Mouse (Mus musculus) urinary bladder, postnatal 4 days (tissue): ENCODE results near the gene Slit3.
A peak's percentile ranks its signal among the peaks of the same experiment; 100 is the strongest.

Experiments
- DNase-seq, 2 experiments: peaks; one replicate each; pipeline ENCODE4 v3.0.0; 2021 to 2022; ENCODE audit warnings: low spot score in 2 of 2

Slit3 gene

GRCm38 (mm10) chr11:35679976-35680375 lies 559.0 kb downstream of the Slit3 start:
- DNase-seq: no peak

DNA sequence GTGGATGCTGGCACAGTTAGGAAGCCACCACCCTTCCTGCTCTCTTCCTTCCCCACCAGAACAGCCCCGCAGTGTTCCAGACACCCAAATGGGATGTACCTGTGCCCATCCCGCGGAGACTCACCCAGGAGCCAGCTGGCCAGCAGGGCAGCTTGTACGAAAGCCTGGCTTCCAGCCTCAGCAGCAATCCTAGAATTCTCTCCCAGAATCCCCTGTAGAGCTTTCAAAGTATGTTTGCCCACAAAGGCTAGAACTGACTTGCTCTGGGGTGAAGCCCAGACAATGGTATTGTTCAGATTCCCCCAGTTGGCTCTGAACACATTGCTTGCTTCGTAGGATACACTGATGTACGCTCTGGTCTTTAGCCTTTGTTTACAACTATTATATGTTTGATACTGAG lies 566.3 kb downstream of the Slit3 start:
- no peak for DNase-seq

- DNase-seq: no peak
Measured at GRCm38 (mm10) chr11:35690515-35691281, 569.7 kb downstream of the Slit3 start.

- DNase-seq: peak; percentile 51 to 73
Measured at GRCm38 (mm10) chr11:35693136-35693535, 572.1 kb downstream of the Slit3 start.

DNA sequence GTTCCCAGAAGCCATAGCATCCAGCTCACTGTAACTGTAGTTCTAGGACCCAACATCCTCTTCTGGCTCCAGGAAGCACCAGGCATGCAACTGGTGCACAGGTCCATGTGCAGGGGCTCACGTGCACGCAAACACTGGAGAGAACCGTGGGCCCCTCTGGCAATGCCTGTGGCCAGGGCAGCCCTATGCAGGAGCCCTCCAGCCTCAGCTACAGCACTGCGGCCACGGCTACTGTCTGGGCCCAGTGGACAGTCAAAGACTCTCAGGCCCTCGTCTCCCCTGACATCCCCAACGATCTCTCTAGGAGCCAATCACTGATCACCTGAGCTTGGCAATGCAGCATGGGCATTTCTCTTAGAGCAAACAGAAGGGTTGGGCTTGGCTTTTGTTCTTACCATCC lies 572.6 kb downstream of the Slit3 start:
- DNase-seq: no peak

DNA sequence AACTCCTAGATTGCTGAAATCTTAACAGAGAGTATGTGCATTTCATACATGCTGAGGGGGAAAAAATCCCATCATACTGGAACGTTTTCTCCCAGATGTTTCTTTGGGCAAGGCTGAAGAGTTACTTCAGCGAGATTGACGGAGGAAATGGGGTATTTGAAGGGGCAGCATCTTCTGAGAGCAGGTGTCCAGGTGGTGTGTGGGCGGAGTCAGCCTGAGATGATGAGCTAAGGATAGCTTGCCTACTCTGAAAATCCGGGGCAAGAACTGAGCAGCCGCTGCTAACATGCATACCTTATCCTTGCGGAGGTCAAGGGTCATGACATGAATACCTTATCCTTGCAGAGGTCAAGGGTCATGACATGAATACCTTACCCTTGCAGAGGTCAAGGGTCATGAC lies 576.5 kb downstream of the Slit3 start:
- no peak for DNase-seq

DNA sequence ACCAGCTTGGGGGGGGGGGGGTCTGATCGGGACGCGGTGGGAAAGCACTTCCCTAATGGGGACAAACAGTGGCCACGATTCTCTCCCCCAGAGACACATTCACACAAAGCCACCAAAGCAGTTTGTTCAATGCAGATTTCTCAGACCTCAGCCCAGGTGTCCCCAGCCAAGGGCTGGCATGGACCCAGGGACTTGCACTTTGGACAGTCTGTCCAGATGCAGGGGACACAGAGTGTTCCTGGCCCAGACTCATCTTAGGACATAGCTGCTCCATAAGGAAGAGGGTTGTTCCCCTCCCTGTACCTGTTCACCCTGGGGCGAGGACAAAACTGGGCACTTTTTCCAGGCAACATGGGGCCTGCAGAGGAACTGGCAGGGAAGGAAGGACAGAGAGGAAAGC lies 577.9 kb downstream of the Slit3 start:
- DNase-seq: no peak

DNA sequence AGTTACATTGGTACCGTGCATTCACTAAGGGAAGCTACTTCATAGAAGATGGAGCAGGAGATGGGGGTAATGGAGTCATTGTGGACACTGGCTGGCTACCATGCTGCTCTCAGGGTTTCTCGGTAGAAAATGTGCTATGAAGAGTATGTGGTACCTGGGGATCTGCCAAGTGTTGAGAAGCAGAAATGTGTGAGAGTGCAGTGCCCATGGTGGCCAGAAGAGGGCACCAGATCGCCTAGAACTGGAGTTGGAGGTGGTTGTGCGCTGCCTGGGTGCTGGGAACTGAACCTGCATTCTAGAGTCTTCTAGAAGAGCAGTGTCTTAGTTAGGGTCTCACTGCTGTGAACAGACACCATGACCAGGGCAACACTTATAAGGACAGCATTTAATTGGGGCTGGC lies 582.4 kb downstream of the Slit3 start:
- DNase-seq: no peak

DNA sequence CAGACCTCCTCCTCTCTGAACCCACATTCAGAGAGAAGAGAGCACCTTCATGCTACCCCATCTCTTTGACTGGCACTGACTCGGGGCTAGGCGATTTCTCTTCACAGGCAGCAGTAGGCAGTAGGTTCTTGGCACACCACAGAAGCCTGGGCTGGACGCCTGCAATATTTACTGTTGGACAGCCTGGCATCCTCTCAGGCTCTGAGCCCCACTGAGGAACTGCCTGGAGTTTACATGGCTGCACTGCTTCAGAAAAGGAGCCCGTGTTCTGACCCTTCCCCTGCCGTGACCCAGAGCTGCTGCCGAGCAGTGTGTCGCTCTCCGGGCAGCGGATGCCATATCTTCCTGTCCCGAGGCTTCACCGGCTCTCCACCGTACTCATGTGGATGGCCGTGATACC lies 583.4 kb downstream of the Slit3 start:
- no peak for DNase-seq

- no peak for DNase-seq
Measured at GRCm38 (mm10) chr11:35704927-35705326, 583.9 kb downstream of the Slit3 start.

- DNase-seq: no peak
Measured at GRCm38 (mm10) chr11:35707431-35707830, 586.4 kb downstream of the Slit3 start.

GRCm38 (mm10) chr11:35711314-35711713 lies 590.3 kb downstream of the Slit3 start:
- DNase-seq: no peak

GRCm38 (mm10) chr11:35718881-35719280 lies 597.9 kb downstream of the Slit3 start:
- DNase-seq: no peak

GRCm38 (mm10) chr11:35723876-35724275 lies 602.9 kb downstream of the Slit3 start:
- no peak for DNase-seq

- DNase-seq: no peak
Measured at GRCm38 (mm10) chr11:35726341-35726846, 605.4 kb downstream of the Slit3 start.

DNA sequence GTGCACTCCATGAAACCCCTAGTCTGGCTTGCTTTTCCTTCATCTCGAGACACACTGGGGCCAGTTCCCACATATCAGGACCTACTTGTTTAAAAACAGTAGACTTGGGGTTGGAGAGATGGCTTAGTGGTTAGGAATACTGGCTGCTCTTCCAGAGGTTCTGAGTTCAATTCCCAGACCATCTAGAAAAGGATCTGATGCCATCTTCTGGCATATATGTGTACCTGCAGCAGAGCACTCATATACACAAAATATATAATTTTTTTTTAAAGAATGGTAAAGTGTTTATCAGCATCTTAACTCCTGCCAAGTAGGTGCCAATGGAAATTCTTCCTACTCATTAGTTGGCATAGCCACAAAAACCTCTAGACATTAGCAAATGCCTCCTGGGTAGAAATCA lies 607.2 kb downstream of the Slit3 start:
- no peak for DNase-seq

- DNase-seq: no peak
Measured at GRCm38 (mm10) chr11:35729186-35729585, 608.2 kb downstream of the Slit3 start.

DNA sequence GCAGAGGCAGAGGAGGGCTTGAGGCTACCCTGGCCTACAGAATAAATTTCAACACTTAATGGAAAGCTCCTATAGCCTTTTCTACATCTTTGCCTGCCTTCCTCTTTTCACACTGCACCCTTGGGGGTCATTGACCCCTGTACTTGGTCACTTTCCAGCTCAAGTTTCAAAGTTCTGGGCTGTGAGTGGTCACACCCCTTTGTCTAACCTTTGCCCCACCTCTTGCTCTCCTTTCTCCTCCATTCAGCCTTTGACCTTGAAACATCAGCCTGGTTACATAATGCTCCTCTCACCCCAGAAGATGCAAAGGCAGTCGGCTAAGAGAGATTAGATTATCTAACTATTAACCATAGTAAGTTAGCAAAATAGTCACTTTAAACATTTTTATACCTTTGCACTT lies 611.3 kb downstream of the Slit3 start:
- no peak for DNase-seq

DNA sequence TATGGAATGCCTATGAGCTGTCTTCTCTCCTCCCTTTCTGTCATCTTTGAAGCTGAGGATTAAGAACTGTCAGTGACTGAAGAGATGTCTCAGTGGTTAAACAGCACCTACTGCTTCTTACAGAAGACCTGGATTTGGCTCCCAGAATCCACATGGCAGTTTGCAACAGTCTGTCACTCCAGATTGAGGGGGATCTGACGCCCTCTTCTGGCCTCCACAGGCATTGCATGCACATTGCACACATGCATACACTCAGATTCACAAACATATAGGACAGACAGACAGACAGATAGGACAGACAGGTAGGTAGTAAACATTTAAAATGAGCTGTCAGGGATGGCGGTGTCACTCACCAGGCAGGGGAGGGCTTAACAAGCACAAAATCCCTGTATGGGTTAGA lies 615.8 kb downstream of the Slit3 start:
- DNase-seq: no peak

GRCm38 (mm10) chr11:35737262-35737661 lies 616.2 kb downstream of the Slit3 start:
- no peak for DNase-seq

GRCm38 (mm10) chr11:35738102-35738501 lies 617.1 kb downstream of the Slit3 start:
- no peak for DNase-seq

GRCm38 (mm10) chr11:35743586-35743985 lies 622.6 kb downstream of the Slit3 start:
- no peak for DNase-seq

GRCm38 (mm10) chr11:35744571-35744970 lies 623.5 kb downstream of the Slit3 start:
- DNase-seq: no peak

DNA sequence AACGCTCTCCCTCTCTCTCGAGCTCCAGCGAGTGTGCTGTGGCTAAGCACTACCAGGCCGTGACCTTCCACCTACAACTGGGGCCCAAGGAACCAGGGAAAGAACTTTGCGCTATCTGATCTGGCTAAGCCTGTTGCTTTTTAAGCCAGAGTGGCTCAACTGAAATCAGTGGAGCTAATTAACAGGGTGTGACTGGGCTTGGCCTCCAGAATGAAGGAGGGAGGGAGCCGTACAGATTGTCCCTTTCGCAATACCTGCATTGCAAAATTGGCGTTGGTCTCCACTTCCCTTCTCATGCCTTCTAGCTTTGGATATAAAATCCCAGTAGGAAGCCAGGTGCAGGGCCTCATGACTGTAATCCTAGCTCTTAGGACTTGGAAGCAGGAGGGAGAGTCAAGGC lies 629.6 kb downstream of the Slit3 start:
- peak; percentile 63 to 64 for DNase-seq
